Mouse (Mus musculus) cerebellum, postnatal 25 days (tissue): ENCODE measurements at regions not wholly inside any gene's neighbourhood (a gene's known extent, or its start where the extent isn't known, plus 50 kb on each side); places are given as distances from the start of the nearest gene placed in this dataset.

ENCODE experiments used
- DNase-seq, 2 experiments: peaks; one replicate each; pipeline ENCODE4 v3.0.0; 2021; ENCODE audit warnings: mixed read lengths in 2 of 2

GRCm38 (mm10) chr6:140167182-140167581 is 125.9 kb upstream of the Plcz1 start:
- no peak for DNase-seq

DNA sequence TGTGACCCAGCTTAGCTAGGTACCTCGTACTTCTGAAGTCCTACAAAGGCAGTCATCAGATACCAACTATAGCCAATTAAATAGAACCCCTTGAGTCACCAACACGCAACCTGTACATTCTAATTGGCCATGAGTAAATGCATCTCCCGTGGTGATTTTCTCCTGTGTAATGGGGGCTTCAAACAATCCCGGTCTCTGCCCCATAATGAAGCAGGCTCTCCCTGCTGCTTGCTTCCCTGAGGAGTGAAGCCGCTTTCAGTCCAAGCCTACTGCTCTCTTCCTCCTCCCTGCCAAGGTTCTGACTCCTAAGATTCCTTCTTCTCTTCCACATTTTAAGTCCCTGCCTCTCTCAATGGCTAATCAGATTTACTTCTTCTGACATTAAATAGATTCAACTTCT is 121.5 kb upstream of the Plcz1 start:
- no peak for DNase-seq

DNA sequence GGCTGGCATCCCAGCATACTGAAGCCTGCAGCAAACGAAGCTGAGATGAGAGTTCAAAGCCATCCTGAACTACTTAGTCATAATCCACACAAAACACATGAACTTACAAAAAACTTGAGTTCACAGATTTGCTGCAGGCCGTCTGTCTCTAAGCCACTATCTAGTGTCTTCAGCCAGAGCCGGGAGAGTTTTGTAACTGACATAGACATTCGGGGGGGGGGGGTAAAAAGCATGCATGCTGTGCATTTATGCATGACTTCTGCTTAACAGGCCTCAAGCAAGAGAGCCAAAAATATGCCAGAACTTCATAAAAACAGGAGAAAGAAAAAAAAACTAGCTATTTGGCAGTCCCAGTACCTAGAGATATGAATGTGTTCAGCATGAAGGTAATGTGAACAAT is 120.2 kb upstream of the Plcz1 start:
- DNase-seq, result no peak

- no peak for DNase-seq
These were observed 119.7 kb upstream of the Plcz1 start for GRCm38 (mm10) chr6:140160946-140161345.

DNA sequence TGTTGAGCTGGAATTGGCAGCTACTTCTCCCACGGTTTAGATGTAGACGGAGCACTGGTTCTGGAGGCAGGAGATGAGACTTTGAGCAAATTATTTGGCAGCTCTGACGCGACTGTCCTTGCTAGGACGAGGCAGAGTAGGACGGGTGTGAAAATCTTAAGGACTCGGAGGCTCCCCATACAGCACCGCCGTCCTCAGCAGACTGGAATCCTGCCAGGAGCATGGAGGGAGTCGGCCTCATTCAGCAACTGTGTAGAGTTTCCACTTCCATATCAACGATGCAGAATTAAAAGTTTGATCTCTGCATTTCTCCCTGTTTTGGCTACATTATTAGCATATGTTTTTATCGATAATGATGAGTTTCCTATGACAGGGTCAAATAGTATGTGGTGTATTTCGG is 117.7 kb upstream of the Plcz1 start:
- DNase-seq, result peak; percentile 33 to 59

GRCm38 (mm10) chr6:140157375-140157774 is 116.1 kb upstream of the Plcz1 start:
- DNase-seq, result no peak

DNA sequence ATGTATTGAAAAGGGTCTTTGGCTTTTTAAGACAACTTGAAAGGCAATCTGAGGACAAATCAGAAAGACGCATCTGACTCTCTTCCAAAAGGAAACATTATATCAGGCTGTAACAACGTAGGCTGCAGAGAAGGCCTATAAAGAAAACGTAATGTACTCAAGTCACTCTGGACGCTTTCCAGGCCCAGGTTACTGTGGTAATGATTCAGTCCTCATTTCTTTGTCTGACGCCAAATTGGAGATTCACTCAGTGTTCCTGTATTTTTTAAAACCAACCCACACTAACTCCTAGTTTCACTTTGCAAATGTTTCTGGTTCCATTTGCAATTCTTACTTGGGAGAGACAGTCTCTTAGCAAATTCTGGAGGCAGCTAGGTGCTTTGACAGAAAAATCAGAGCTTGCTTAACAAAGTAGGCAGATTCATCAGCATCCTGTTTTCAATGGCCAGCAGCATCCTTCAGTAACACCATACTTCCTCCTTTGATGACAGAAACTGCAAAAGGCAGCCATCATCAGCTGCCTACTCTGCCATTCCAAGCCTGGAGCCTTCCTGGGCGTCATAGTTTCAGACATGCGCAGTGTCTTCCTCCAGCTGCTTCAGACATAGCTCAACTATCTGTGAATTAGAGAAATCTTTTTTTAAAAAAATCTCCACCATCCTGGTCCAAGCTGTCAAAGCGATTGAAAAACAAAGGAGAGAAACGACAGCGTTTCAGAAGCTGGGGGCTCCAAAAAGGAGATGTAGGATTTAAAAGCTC is 111.3 kb upstream of the Plcz1 start:
- no peak for DNase-seq

DNA sequence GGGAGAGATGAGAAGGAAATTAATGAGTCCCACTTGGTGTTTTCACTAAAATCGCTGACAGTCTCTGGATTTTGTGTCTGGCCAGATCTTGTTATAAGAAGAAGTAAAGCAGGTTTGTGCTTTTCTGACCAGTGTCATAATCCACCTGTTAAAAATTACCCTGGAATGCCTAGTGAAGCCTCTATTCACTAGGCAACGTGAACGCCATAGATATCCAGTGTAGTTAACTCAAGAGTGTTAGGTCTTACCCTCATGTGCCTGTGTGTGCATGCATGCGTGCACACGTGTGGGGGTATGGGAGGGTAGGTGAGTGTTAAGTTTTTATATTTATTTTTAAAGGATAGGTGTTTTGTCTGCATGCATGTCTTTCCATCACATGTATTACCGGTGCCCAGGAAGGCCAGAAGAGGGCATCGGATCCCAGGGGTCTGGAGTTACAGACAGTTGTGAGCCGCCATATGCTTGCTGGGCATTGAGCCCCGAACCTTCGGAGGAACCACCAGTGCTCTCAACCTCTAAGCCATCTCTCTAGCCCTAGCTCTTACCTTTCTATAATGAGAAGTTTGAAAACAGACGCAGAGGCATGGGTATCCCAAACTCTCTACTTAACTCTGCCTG is 107.5 kb upstream of the Plcz1 start:
- DNase-seq, result no peak

- peak in 1 of 2 experiments; percentile 6 for DNase-seq
These were observed 106.9 kb upstream of the Plcz1 start for GRCm38 (mm10) chr6:140148138-140148537.

DNA sequence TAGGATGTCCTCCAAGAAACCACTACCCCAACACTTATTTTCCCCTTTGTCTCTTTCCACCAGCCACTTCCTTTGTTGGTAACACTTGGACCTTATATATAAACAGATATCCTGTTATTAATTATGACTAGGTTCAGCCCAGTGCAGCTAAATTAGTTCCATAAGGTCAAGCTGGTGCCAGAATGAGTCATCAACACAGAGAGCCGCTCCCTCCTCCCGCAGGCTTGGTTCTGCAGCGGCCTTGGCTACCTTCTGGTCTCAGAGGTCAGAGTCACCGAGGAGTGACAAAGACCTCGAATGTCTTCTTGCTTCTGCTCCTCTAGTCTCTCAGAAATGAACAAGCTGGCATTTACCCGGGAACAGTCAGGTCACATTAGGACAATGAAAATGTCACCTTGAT is 106.5 kb upstream of the Plcz1 start:
- DNase-seq, result peak; percentile 40 to 65

GRCm38 (mm10) chr6:140133734-140134133 is 92.5 kb upstream of the Plcz1 start:
- no peak for DNase-seq

GRCm38 (mm10) chr6:140126645-140127044 is 85.4 kb upstream of the Plcz1 start:
- DNase-seq, result no peak

DNA sequence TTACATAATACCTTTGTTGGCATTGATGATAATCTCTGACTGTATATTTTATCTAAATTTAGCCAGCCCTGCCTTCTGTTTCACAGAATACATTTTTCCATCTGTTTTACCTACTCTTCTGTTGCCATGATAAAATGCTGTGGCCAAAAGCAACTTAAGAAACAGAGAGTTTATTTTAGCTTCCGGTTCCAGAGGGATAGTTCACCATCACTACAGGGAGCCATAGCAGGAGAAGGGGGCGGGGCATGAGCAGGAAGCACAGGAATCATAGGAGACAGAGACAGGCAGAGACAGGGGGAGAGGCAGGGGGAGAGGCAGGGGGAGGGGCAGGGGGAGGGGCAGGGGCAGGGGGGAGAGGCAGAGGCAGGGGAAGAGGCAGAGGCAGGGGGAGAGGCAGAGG is 72.8 kb upstream of the Plcz1 start:
- no peak for DNase-seq

DNA sequence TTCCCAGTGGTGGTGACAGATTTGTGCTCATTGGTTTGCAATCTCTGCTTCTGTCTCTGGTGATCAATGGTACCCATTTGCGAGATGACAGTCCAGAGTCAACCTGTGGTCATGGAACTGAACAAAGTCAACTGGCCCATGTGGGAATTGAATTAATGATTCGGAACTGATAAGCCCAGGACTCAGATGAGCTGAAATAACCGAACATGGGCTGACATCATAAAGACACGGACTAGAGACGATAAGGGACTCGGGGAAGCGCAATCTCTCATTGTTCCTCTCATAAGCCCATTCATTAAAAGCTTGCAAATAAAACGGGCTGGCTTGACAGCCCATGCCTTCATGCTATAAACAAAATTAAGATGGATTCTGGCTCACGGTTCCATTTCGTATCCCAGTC is 70.8 kb upstream of the Plcz1 start:
- no peak for DNase-seq

DNA sequence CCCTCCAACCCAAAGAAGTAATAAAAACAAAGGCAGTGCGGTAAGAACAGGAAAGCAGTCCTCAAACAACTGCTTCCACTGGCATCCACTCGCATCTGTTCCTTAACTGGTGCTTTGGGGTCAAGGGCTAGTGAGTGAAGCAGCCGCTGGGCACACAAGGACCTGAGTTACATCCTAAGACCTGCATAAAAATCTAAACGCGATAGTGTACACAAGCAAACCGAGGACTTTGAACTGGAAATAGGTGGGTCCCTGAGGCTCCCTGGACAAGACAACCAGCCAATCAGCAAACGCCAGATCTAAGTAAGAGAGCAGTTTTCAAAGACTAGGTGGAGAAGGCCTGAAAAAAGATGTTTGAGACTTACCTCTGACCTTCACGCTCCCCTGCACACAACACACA is 66.8 kb upstream of the Plcz1 start:
- DNase-seq, result no peak

- DNase-seq, result no peak
These were observed 66.4 kb upstream of the Plcz1 start for GRCm38 (mm10) chr6:140107628-140108027.

GRCm38 (mm10) chr6:140106141-140106540 is 64.9 kb upstream of the Plcz1 start:
- DNase-seq, result no peak

DNA sequence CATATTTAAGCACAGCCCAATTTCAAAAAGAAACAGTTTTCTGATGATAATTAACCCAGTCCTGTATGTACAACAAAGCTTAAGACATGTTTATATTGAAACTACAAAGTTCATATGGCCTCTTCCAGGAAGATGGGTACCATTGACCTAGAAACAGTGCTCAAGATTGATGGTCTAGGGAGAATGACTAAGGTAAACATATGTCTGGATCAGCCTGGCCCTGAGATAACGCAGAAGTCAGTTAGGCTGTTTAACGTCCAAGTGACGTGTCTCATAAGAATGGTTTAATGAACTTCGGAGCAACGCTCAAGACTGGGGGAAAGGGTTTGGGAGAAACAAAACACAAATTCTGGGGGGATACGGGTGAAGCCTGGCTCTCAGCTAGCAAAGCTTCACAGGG is 60.8 kb upstream of the Plcz1 start:
- no peak for DNase-seq

DNA sequence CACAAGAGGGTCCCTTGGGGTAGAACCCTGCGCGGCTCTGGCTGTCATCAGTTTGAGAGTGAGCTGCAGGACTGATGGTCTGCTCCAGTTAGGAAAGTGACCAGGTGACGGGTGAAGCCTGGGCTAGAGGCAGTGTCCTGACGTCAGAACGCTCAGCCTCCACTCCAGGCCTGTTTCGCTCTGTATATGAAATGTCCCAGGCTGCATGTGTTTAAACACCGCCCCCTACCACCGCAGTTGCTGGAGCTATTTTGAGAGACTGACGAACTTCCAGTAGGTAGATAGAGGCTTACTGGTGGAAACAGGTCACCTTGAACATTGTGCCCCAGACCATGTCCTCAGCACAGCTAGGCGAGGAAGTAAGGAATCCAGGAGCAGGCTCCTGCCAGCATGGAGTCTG is 54.2 kb upstream of the Plcz1 start:
- DNase-seq, result no peak
